Mouse (Mus musculus) splenic B cell, adult 2 months (primary cell): ENCODE measurements around the gene Ddit4.
"Not testable (repeated sequence)": the region's sequence is repeated elsewhere in the genome, so short reads cannot be mapped to it uniquely, and the experiment has no call there.

Experiments used
- DNase-seq: peaks from one replicate; pipeline ENCODE4 v3.0.0-alpha.2; 2011; ENCODE audit warnings: low read depth, low spot score
- H3K27me3 ChIP-seq: 2 replicates; pipeline ENCODE4 v1.6.1; 2012; ENCODE audit warnings: mild to moderate bottlenecking, low read length, moderate library complexity, mixed read lengths; ENCODE audit not compliant: control insufficient read depth, poor library complexity, insufficient read depth, severe bottlenecking
- H3K36me3 ChIP-seq: 2 replicates; pipeline ENCODE4 v1.6.1; 2012; ENCODE audit warnings: mild to moderate bottlenecking, low read length, moderate library complexity, mixed read lengths; ENCODE audit not compliant: control insufficient read depth, poor library complexity, insufficient read depth, severe bottlenecking

Gene Ddit4

GRCm38 (mm10) chr10:59951211-59952151, at the start of gene Ddit4:
Gene Ddit4 (minus strand): TSS chr10:59951834.
- H3K36me3 ChIP-seq, result peaks cover 3% of the 10 kb centered on the region; the same call in 1 of the 2 replicates
- no peaks in the 10 kb centered on the region for H3K27me3 ChIP-seq
- peak; percentile 98 for DNase-seq

- peaks cover 9% of the 10 kb centered on the region for H3K36me3 ChIP-seq
- DNase-seq, result no peak
- no peaks in the 10 kb centered on the region for H3K27me3 ChIP-seq
These were observed 47.4 kb upstream of the Ddit4 start for GRCm38 (mm10) chr10:59999057-59999456.

- DNase-seq, result peak; percentile 81
- H3K36me3 ChIP-seq, result peaks cover 9% of the 10 kb centered on the region
- H3K27me3 ChIP-seq, result no peaks in the 10 kb centered on the region
These were observed 46.0 kb upstream of the Ddit4 start for GRCm38 (mm10) chr10:59997591-59997990.

- peaks cover 8% of the 10 kb centered on the region for H3K36me3 ChIP-seq
- DNase-seq, result no peak
These were observed 44.3 kb upstream of the Ddit4 start for GRCm38 (mm10) chr10:59995889-59996288.

GRCm38 (mm10) chr10:59993813-59994212, 42.2 kb upstream of the Ddit4 start:
- not testable (repeated sequence) for H3K27me3 ChIP-seq, H3K36me3 ChIP-seq, DNase-seq

More at GRCm38 (mm10) chr10:59995889-59996288, 44.3 kb upstream of the Ddit4 start:
- no peaks in the 10 kb centered on the region for H3K27me3 ChIP-seq

GRCm38 (mm10) chr10:59992024-59992423, 40.4 kb upstream of the Ddit4 start:
- Histone ChIP-seq H3K27me3 (no peaks in the 10 kb centered on the region), H3K36me3 (peaks cover 9% of the 10 kb centered on the region)
- DNase-seq, result no peak

- peaks cover 11% of the 10 kb centered on the region; the same call in 1 of the 2 replicates for H3K36me3 ChIP-seq
- DNase-seq, result no peak
- no peaks in the 10 kb centered on the region for H3K27me3 ChIP-seq
These were observed 39.7 kb upstream of the Ddit4 start for GRCm38 (mm10) chr10:59991262-59991880.

- DNase-seq, result no peak
- Histone ChIP-seq H3K36me3 (peaks cover 11% of the 10 kb centered on the region; the same call in 1 of the 2 replicates), H3K27me3 (no peaks in the 10 kb centered on the region)
These were observed 38.8 kb upstream of the Ddit4 start for GRCm38 (mm10) chr10:59990393-59990792.

GRCm38 (mm10) chr10:59988036-59988435, 36.4 kb upstream of the Ddit4 start:
- Histone ChIP-seq H3K27me3 (no peaks in the 10 kb centered on the region), H3K36me3 (peaks cover 9% of the 10 kb centered on the region; the same call in 1 of the 2 replicates)
- no peak for DNase-seq

GRCm38 (mm10) chr10:59982379-59982873, 30.8 kb upstream of the Ddit4 start:
- no peak for DNase-seq
- H3K36me3 ChIP-seq, result peaks cover 2% of the 10 kb centered on the region; the same call in 1 of the 2 replicates
- no peaks in the 10 kb centered on the region for H3K27me3 ChIP-seq

GRCm38 (mm10) chr10:59981792-59982191, 30.2 kb upstream of the Ddit4 start:
- no peak for DNase-seq
- peaks cover 2% of the 10 kb centered on the region; the same call in 1 of the 2 replicates for H3K36me3 ChIP-seq
- no peaks in the 10 kb centered on the region for H3K27me3 ChIP-seq

- no peak for DNase-seq
- Histone ChIP-seq H3K27me3 (no peaks in the 10 kb centered on the region), H3K36me3 (no peaks in the 10 kb centered on the region)
These were observed 29.7 kb upstream of the Ddit4 start for GRCm38 (mm10) chr10:59981336-59981735.

GRCm38 (mm10) chr10:59980815-59981244, 29.2 kb upstream of the Ddit4 start:
- Histone ChIP-seq H3K36me3 (no peaks in the 10 kb centered on the region), H3K27me3 (no peaks in the 10 kb centered on the region)
- DNase-seq, result peak; percentile 84

GRCm38 (mm10) chr10:59978873-59979743, 27.5 kb upstream of the Ddit4 start:
- no peak for DNase-seq
- H3K36me3 ChIP-seq, result no peaks in the 10 kb centered on the region
- H3K27me3 ChIP-seq, result no peaks in the 10 kb centered on the region
